Mouse (Mus musculus): ENCODE data around the gene Esam.

Gene Esam

DNA sequence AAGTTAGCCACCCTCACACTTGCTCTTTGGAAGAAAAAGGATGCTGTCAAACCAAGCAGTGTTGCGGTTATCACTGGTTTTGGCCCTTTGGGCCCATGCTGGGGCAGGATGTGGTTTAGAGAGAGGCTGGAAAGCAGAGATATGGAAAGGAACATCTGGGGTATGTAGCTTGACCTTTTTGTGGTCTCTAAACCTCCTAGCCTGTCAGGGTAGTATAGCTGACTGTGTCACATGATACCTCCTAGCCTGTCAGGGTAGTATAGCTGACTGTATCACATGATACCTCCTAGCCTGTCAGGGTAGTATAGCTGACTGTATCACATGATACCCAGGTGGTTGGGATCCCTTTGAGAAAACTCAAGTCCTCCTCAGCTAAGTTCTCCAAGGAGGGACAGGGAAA lies 26.4 kb downstream of the Esam start:
- DNase-seq (ENCODE audit: extremely low spot score, low spot score) = no peak

DNA sequence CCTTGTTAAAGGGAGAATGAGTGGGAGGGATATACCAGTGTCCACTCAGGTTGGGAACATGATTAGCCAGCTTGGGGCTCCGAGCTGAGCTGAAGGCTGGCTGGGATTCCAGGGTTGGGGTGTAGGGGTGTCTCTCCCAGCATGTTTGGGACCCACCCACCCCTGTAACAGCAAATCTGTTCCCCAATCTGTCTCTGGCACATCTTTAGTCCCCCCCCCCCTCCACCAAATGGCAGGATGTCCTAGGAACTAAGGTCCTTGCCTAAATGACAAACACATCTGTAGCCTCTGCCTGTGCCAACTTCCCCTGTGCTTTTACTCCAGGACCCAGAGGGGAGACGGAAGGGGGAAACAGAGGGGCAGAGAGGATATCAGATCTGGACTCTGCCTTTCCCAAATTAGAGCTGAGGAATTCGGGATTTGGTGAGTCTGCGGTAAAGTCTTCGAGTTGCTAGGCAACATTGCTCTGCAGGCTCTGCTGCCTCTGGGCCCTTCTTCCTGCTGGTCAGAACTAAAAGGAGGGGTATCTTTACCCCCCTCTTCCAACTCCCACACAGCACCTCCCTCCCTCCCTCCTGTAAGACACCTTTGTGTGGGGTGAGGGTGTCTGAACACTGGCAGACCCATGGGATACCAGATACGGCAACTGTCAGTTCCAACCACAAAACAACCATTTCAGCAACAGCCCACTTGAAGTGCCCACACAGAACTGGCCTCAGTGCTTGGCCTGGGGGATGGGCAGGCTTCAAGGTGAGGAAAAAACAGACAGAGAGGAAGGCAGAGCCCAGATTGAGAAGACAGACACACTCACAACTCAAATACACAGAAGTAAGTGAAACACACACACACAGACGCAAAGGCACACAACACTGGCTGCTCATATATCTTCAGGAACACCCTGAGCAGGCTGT lies 27.2 kb downstream of the Esam start, which contains the start of gene Siae:
Gene Siae, plus strand, starts transcription at position 861 of the 911 bp plus-strand sequence.
- DNase-seq (ENCODE audit: extremely low spot score, low spot score) = no peak

DNA sequence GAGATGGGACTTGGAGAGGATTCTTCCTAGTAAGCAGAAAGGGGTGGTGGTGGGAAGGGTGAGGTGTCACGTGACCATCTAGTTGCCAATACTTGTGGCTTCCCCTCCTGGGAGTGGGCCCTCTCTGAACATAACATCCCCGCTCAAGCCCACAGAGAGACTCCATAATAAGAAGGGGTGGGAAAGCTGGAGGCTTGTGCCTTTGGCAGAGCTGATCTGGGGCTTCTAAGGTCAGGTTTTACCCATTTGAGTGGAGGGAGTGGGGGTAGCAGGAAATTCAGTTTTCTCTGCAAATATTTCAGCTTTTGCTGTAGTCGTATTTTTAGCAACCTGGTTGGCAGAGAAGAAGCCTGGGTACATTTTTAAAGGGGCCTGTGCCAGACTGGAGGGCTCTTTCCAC lies 28.5 kb downstream of the Esam start:
- DNase-seq (ENCODE audit: extremely low spot score, low spot score) = no peak

DNA sequence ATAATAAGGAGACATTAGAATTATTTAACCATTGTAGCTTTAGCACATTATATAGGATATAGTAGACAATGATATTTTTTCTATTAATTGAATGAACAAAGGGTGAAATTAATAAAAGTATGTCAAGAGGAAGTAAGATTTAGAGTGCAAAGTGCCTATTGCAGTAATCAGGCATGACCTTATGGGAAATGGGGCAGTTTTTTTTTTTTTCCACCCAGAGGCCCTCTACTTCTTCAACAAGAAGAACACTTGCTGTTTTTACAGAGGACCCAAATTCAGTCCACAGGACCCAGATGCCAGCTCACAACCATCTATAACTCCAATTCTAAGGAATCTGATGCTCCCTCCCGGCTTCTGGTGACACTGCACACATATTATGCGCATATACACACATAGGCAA lies 32.7 kb downstream of the Esam start:
- DNase-seq (ENCODE audit: extremely low spot score, low spot score) = no peak

DNA sequence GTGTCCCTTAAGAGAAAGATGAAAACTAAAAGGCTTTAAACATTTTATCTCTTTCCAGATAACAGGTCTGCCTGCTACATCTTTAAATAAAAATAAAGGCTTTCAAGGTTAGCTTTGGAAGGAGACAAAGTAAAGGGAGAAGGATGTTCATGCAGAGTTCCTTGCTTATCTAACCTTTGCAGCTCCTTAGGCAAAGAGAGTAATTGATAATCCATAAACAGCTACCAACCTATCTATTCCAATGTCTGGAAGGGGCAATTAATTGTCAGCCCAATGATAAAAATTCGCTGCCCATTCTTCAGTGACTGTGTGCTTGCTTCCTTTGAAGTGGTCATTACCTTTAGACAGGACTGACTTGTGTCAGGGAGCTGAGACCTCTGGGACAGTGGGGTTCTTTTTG lies 35.9 kb downstream of the Esam start:
- no peak for DNase-seq (ENCODE audit: extremely low spot score, low spot score)

DNA sequence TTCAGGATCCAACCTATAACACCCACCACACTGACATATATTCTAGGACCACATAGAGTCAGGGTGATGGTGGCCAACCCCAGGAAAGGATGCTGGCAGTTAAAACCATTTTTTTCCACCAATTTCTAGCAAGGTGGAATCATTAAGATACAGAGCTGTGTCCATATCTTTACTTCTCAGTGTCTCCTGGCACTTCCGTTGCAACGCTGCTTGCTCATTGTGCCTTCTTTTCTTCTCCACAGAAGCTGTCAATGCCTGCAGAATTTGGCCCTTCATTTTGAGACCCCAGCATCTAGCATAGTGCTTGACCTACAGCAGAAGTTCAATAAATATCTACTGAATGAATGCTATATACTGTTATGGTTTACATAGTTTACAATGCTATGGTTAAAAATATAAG lies 39.1 kb downstream of the Esam start:
- no peak for DNase-seq (ENCODE audit: extremely low spot score, low spot score)

DNA sequence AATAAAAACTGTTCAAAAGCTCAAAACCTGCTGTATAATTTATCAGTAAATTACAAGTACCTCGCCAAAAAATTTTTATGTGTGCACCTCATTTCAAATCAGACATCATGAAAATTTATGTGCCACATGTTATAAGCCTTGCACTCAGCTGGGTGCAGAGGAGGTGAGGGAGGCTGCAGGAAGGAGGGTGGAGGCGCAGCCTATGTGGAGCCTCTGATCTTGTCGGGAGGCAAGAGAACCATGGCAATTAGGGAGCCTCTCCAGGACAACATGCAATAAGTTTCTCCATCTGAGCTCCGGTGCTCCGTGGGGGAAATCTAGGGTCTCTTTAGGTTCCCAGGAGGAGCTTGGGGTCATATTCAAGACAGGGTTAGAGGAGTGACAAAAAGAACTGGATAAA lies 39.6 kb downstream of the Esam start:
- DNase-seq (ENCODE audit: extremely low spot score, low spot score) = no peak

DNA sequence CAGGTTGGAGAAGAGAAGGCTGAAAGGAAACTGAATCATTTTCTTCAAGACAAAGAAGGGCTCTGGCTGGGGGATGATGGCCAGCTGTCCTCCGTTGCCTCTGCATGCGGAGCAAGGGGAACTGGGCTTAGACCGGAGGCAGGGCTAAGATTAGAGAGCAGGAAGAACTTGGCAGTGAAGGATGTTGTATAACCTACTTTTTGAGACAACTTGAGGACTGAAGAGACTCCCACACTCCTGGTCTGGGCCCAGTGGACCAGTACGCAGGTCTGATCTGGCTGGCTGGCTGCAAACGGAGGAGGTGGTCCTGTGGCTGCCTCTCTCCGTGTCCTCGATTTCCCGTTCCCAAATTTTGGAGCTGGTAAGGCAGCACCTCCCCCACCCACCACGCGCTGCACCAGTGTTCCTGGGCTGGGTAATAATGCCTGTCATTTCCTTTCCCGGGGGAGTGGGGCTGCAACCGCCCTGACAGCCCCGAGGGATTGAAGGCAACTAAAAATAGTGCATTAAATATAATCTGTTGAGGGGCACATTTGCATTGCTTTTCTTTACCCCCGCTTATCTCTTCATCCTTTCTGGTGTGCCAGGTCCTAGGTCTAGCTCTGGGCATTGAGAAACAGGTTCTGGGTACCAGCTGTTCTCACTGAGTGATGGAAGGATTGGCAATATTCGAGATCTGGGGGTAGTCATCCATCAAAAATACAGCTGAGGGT lies 40.2 kb downstream of the Esam start:
- no peak for DNase-seq (ENCODE audit: extremely low spot score, low spot score)

DNA sequence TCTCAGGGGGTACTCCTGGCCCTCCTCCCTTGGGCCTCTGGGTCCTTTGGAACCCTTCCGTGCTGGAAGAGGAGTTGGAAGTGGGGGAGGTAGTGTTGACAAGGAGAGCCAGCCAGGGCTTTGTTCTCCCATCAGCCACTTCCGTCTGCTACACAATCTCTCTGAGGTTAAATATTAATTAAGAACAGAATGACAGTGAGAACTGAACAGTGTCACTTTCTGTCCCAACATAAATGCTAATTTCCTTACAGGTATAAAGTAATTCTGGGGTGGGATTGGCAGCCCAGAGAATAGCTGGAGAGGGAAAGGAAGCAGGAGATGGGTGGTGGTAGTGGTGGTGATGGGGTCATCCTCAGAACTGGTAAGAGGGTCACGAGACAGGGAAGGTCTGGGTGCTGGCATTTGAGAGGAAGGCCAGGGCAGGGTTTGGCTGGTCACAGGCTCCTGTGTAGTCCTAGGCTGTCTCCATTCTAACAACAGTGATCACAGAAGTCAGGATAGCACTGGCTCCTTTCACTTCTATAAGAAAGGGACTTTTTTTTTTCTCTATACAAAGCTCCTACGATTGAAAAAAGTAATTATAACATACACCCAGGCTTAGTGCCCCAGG lies 40.8 kb downstream of the Esam start:
- no peak for DNase-seq (ENCODE audit: extremely low spot score, low spot score)

DNA sequence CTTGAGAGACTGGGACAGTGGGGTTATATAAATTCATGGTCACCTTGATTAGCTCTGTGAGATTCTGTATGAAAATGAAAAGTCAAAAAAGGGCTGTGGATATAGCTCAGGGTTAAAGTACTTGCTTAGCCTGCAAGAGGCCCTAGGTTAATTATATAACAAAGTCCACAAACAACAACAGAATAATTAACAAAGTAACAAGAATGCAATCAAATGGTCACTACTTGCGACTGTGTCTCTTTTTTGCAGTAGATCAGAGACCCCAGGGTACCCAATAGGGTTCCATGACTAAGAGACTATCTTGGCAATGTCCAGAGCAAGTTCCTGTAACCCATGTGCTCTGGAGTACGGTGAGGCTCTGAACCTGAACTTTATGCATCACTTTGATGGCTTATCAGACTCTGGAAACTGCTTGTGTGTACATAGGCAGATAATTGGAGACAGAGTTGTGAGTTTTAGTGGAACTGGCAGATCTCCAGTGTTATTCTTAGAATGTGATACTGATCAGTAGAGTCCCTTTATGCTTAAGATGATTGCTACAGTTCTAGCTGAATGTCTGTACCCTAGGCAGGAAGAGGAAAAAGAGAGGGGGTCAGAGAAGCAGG lies 41.5 kb downstream of the Esam start:
- no peak for DNase-seq (ENCODE audit: extremely low spot score, low spot score)

DNA sequence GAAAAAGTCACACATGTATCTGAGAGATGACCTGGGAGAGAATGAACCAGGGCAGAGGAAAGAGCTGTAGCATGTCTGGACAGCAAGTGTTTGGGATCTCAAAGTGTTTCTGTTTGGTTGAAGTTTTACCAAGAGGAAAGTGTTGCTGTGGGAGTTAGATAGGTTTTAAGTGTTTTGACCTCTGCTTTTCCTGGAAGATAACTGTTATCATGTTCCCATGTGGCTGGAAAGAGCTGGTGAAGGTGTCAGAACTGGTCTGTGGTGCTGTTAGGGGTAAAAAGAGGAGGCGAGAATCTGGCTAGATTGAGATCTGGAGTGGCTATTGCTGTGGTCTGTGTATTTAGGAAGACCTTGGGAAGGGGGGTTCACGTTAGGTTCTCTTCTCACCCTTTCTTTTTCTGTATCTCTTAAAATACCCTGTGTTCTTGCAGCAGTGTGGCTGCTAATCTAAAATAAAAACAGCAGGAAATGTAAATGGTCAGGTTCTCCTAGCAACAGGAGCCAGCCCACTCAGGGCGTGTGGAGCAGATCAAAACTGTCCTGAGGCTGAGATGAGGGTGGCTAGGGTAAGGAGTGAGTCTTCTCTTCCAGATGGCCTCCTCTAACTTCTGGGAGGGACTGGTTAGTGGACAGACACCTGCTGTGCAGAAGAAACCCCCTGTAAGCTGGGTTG lies 44.5 kb downstream of the Esam start:
- no peak for DNase-seq (ENCODE audit: extremely low spot score, low spot score)

DNA sequence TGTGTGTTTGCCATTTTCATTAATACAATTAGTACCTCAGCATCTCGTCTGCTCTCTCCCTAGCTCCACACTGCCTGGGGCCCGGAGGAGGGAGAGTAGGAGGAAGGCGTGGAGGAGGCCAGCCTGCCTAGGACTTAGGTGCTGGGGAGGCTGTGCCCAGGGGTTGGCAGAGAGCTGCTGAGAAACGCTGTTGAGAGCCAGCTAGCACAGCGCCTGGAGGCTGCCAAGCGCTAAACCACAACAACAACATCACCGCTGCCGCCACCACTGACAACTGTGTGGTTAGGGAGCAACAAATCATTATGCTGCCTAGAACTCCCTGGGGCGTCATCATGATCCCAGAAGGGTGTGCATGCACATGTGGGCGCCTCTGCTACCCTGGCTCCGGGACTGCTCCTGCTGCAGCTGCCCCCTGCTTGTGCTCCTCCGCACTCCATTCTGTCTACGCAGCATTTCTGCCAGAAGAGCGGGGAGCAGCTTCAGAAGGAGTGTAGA lies 48.6 kb downstream of the Esam start:
- peak; percentile 21 for DNase-seq (ENCODE audit: extremely low spot score, low spot score)

DNA sequence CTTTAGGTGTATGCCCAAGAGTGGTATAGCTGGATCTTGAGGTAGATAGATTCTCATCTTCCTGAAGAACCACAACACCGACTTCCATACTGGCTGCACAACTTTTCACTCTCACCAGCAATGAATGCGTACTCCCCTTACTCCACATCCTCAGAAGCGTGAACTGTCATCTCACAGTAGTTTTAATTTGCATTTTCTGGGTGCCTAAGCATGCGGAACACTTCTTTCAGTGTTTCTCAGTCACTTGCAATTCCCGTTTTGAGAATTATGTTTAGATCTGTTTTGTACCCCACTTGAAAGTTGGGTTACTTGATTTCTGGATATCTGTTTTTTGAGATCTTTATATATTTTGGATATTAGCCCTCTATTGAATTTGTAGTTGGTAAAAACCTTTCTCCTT lies 55.7 kb downstream of the Esam start:
- no peak for DNase-seq (ENCODE audit: extremely low spot score, low spot score)

DNA sequence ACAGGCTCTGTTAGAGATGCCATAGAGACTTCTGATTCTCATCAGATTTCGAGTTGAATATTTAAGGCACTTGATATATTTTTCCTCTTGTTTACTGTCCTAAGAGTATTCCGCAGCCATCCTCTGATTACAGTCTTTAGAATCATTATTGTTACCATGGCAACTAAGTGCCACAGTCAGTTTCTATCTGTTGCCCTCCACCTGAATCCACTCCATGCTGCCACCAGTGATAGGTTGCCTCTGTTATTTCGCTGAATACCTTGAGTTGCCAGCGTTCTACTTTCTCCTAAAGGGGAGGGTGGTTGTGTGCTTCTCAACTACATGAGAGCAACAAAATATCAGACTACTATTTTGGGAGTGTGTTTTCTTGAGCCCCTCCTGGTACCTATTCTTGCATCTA lies 58.8 kb downstream of the Esam start:
- DNase-seq (ENCODE audit: extremely low spot score, low spot score) = no peak
